Mouse (Mus musculus) kidney, postnatal 25 days (tissue): ENCODE results near the gene Nhlh2.

Source experiments
- DNase-seq, 2 experiments: peaks; one replicate each; pipeline ENCODE4 v3.0.0; 2021; ENCODE audit warnings: mixed read lengths in 2 of 2

Nhlh2 gene

GRCm38 (mm10) chr3:102009926-102010381, at the start of gene Nhlh2:
Gene Nhlh2 (plus strand): TSS chr3:102010076.
- no peak for DNase-seq

- DNase-seq = no peak
These were observed 48.6 kb upstream of the Nhlh2 start for GRCm38 (mm10) chr3:101961146-101961835.

GRCm38 (mm10) chr3:101963501-101963900, 46.4 kb upstream of the Nhlh2 start:
- DNase-seq = no peak

- DNase-seq = no peak
These were observed 45.5 kb upstream of the Nhlh2 start for GRCm38 (mm10) chr3:101964352-101964751.

GRCm38 (mm10) chr3:101966825-101967558, 42.9 kb upstream of the Nhlh2 start:
- DNase-seq = no peak

GRCm38 (mm10) chr3:101975337-101975736, 34.5 kb upstream of the Nhlh2 start:
- DNase-seq = no peak

- no peak for DNase-seq
These were observed 31.4 kb upstream of the Nhlh2 start for GRCm38 (mm10) chr3:101978299-101978994.

- DNase-seq = no peak
These were observed 26.0 kb upstream of the Nhlh2 start for GRCm38 (mm10) chr3:101983917-101984316.

- no peak for DNase-seq
These were observed 24.2 kb upstream of the Nhlh2 start for GRCm38 (mm10) chr3:101985634-101986033.

- no peak for DNase-seq
These were observed 19.7 kb upstream of the Nhlh2 start for GRCm38 (mm10) chr3:101990136-101990535.

- no peak for DNase-seq
These were observed 18.8 kb upstream of the Nhlh2 start for GRCm38 (mm10) chr3:101990995-101991516.

- DNase-seq = no peak
These were observed 12.0 kb upstream of the Nhlh2 start for GRCm38 (mm10) chr3:101997851-101998250.

GRCm38 (mm10) chr3:102010681-102011317, 923 bp downstream of the Nhlh2 start:
- no peak for DNase-seq

- DNase-seq = no peak
These were observed 1.6 kb downstream of the Nhlh2 start for GRCm38 (mm10) chr3:102011318-102012075.

GRCm38 (mm10) chr3:102012076-102012610, 2.3 kb downstream of the Nhlh2 start:
- DNase-seq = no peak

GRCm38 (mm10) chr3:102012611-102013211, 2.8 kb downstream of the Nhlh2 start:
- no peak for DNase-seq

GRCm38 (mm10) chr3:102020604-102021003, 10.7 kb downstream of the Nhlh2 start:
- DNase-seq = no peak

- no peak for DNase-seq
These were observed 12.8 kb downstream of the Nhlh2 start for GRCm38 (mm10) chr3:102022721-102023120.

GRCm38 (mm10) chr3:102023337-102023736, 13.5 kb downstream of the Nhlh2 start:
- no peak for DNase-seq

GRCm38 (mm10) chr3:102023829-102024228, 14.0 kb downstream of the Nhlh2 start:
- DNase-seq = no peak

GRCm38 (mm10) chr3:102024981-102025451, 15.1 kb downstream of the Nhlh2 start:
- DNase-seq = no peak
